Mouse (Mus musculus): ENCODE data around the gene Rnf150. TPM values are rescaled to one million over a fixed set of nuclear protein-coding genes. Genes with fewer than 3 reads are reported as not detected.
"Not testable (repeated sequence)": the region's sequence is repeated elsewhere in the genome, so short reads cannot be mapped to it uniquely, and the experiment has no call there.

The Rnf150 gene
- polyA plus RNA-seq, 1 experiment from 2014 or later: 1.6 TPM

DNA sequence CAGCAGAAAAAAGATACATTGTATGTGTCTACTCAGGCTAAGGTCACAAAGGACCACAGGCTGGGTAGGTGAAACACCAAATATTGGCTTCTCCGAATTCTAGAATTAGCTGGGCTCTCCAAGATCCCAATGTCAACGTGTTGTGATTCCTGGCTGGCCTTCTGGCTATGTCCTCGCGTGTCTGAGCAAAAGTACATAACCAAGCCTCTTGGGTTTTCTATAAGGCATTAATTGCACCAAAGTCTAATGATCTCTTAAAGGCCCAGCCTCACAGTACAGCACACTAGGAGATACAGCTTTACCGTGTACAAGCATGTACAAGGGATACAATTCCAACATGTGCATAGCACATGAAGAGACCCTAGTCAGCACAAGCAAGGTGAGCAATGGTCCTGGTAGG, 199.1 kb downstream of the Rnf150 start:
- ATAC-seq (ENCODE audit: insufficient read depth, low FRiP score, low read depth): no peak
- no peak overlapping the region for H3K4me2 ChIP-seq

DNA sequence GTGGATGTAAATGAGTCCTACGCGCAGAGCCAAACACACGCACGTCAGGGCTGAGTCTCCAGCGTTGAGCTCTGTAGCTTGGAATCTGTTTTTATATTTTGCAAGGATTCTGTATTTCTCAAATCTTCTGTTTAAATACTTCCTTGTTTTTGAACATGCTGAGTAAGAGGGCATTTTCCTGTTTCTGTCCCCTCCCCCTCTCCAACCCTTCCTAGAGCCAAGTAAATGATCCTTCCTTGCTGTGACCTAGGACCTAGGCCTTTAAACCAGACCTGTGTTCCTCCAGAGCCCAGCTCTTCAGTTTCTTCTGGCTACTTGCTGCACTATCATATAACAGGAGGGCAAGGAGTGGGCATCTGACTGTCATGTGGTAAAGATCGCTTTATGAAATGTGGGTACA, 200.9 kb downstream of the Rnf150 start:
- no peak overlapping the region for H3K27ac ChIP-seq
- no peaks in the 10 kb centered on the region for H3K27me3 ChIP-seq (replicated peaks)
- H3K4me1 ChIP-seq: no peaks in the 10 kb centered on the region
- H3K9me3 ChIP-seq: no peaks in the 10 kb centered on the region
- WGBS: 86% methylated on average over 6 of the region's 6 CpGs
- H3K9ac ChIP-seq: no peak overlapping the region
- H3K4me3 ChIP-seq (replicated peaks): no peak overlapping the region
- no peak overlapping the region for H3K4me2 ChIP-seq
- ATAC-seq (ENCODE audit: insufficient read depth, low FRiP score, low read depth): no peak
- H3K36me3 ChIP-seq: no peaks in the 10 kb centered on the region

More for the DNA sequence above, 199.1 kb downstream of the Rnf150 start:
- WGBS: 84% methylated on average over 5 of the region's 5 CpGs
- H3K27me3 ChIP-seq (replicated peaks): no peaks in the 10 kb centered on the region
- no peak overlapping the region for H3K4me3 ChIP-seq (replicated peaks)
- no peaks in the 10 kb centered on the region for H3K36me3 ChIP-seq
- H3K27ac ChIP-seq: no peak overlapping the region
- no peaks in the 10 kb centered on the region for H3K9me3 ChIP-seq
- H3K4me1 ChIP-seq: no peaks in the 10 kb centered on the region
- H3K9ac ChIP-seq: no peak overlapping the region

DNA sequence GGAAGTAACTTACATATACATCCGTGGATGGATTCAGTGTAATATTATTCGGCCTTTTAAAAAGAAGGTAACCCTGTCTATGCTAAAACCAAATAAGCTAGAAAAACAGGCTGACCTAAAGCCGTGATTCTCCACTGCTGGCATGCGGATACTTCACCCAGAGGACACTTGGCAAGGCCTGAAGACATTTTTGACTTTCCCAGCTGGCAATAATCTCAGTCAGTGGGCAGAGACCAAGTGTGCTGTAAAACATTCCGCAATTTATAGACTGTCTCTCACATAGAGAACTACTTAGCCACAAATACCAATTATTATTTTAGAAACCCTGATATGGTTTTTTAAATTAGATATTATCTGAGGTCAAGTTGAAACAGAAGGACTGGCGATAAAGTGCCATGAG, 202.9 kb downstream of the Rnf150 start:
- no peak for ATAC-seq (ENCODE audit: insufficient read depth, low FRiP score, low read depth)
- H3K36me3 ChIP-seq: no peaks in the 10 kb centered on the region

DNA sequence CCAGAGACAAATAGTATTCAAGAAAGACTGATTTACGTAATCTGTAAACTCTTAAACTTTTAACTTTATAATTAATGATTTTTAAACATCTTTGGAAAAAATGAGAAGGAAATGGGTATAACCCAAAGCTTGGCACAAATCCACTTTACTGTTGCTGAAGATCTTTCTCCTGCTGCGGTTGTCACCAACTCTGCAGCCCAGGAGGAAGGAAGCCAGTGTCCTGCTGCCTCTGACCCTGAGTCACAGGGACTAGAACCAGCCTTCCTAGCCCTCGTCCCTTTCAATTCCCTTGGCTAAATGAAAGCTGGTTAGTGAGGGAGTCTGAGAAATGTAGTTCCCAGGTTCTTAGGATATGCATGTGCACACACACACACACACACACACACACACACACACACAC, 203.7 kb downstream of the Rnf150 start:
- H3K36me3 ChIP-seq: no peaks in the 10 kb centered on the region
- ATAC-seq (ENCODE audit: insufficient read depth, low FRiP score, low read depth): no peak
- 69% methylated on average over 3 of the region's 3 CpGs for WGBS
- H3K4me2 ChIP-seq: no peak overlapping the region
- no peak overlapping the region for H3K27ac ChIP-seq
- no peaks in the 10 kb centered on the region for H3K27me3 ChIP-seq (replicated peaks)
- H3K4me3 ChIP-seq (replicated peaks): no peak overlapping the region
- H3K4me1 ChIP-seq: no peaks in the 10 kb centered on the region
- no peaks in the 10 kb centered on the region for H3K9me3 ChIP-seq
- no peak overlapping the region for H3K9ac ChIP-seq

More for the DNA sequence above, 202.9 kb downstream of the Rnf150 start:
- no peak overlapping the region for H3K4me3 ChIP-seq (replicated peaks)
- 84% methylated on average over 6 of the region's 6 CpGs for WGBS
- H3K4me1 ChIP-seq: no peaks in the 10 kb centered on the region
- H3K27me3 ChIP-seq (replicated peaks): no peaks in the 10 kb centered on the region
- no peak overlapping the region for H3K9ac ChIP-seq
- no peak overlapping the region for H3K27ac ChIP-seq
- H3K9me3 ChIP-seq: no peaks in the 10 kb centered on the region
- H3K4me2 ChIP-seq: no peak overlapping the region

DNA sequence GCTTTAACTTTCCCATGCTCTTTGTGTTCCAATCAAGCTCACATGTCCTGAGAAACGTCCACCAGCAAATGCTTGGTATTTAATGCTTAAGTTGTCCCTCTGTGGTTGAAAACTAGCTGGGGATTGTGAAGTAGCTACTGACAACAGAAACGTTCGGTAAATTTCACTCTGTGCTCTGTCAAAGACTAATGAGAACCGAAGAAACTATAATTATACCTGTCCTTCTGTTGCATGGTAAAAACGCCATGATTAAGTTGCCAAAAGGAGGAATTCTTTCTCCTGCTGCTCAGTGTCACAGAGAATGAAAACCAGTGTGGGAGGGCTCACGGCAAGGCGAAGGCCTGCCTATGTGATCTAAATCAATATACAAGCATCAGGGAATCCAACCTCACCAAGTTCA, 204.8 kb downstream of the Rnf150 start:
- WGBS: 79% methylated on average over 7 of the region's 7 CpGs
- Histone ChIP-seq H3K9ac (no peak overlapping the region), H3K27ac (no peak overlapping the region), H3K27me3 (replicated peaks) (no peaks in the 10 kb centered on the region), H3K9me3 (no peaks in the 10 kb centered on the region), H3K36me3 (no peaks in the 10 kb centered on the region), H3K4me3 (replicated peaks) (no peak overlapping the region), H3K4me2 (no peak overlapping the region), H3K4me1 (no peaks in the 10 kb centered on the region)
- no peak for ATAC-seq (ENCODE audit: insufficient read depth, low FRiP score, low read depth)

DNA sequence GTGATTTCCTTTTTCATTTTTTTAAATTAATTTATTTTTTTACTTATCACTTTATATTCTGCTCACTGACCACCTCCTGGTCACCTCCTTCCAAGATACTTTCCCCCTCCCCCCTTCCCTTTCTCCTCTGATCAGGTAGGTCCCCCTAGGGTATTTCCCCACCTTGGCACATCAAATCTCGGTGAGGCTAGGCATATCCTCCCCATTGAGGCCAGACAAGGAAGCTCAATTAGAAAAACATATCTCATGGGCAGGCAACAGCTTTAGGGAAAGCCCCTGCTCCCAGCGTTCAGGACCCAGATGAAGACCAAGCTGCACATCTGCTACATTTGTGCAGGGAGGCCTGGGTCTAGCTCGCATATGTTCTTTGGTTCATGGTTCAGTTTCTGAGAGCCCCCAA, 211.1 kb downstream of the Rnf150 start:
- no peak overlapping the region for H3K4me2 ChIP-seq
- ATAC-seq (ENCODE audit: insufficient read depth, low FRiP score, low read depth): no peak
- H3K4me1 ChIP-seq: no peaks in the 10 kb centered on the region
- no peak overlapping the region for H3K9ac ChIP-seq
- no peak overlapping the region for H3K4me3 ChIP-seq (replicated peaks)
- 81% methylated on average over 3 of the region's 3 CpGs for WGBS
- no peaks in the 10 kb centered on the region for H3K27me3 ChIP-seq (replicated peaks)
- H3K36me3 ChIP-seq: no peaks in the 10 kb centered on the region
- H3K27ac ChIP-seq: no peak overlapping the region
- H3K9me3 ChIP-seq: no peaks in the 10 kb centered on the region

DNA sequence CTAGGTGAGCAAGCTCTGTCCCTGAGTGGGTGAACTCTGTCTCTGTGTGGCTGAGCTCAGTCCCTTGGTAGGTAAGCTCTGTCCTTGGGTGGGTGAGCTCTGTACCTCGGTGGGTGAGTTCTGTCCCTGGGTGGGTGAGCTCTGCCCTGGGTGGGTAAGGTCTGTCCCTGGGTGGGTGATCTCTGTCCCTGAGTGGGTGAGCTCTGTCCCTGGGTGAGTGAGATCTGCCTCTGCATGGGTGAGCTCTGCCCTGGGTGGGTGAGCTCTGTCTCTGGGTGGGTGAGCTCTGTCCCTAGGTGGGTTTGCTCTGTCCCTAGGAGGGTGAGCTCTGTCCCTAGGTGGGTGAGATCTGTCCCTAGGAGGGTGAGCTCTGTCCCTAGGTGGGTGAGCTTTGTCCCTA, 213.5 kb downstream of the Rnf150 start:
- no peaks in the 10 kb centered on the region for H3K9me3 ChIP-seq
- H3K27ac ChIP-seq: no peak overlapping the region
- H3K4me1 ChIP-seq: no peaks in the 10 kb centered on the region
- no peak overlapping the region for H3K9ac ChIP-seq
- no peak overlapping the region for H3K4me2 ChIP-seq
- WGBS: 82% methylated on average over 1 of the region's 1 CpGs
- H3K4me3 ChIP-seq (replicated peaks): no peak overlapping the region
- H3K36me3 ChIP-seq: no peaks in the 10 kb centered on the region
- ATAC-seq (ENCODE audit: insufficient read depth, low FRiP score, low read depth): no peak
- no peaks in the 10 kb centered on the region for H3K27me3 ChIP-seq (replicated peaks)

DNA sequence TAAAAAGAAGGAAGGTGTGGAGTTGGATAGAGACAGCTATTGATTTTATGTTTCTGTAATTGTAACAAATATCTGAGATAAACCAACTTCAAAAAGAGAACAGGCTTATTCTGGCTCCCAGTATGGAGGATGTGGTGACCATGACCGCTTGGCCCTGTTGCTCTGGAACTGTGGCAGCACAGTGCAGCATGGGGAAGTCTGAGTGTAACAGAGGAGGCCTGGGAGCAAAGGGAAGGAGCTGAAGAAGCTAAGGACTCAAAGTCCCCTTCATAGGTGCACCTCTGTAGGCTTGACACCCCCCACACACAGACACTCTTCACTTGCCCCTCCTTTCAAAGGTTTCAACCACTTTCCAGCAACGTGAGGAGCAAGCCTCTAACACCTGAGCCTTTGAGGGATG, 214.2 kb downstream of the Rnf150 start:
- no peak for ATAC-seq (ENCODE audit: insufficient read depth, low FRiP score, low read depth)
- H3K9me3 ChIP-seq: no peaks in the 10 kb centered on the region

DNA sequence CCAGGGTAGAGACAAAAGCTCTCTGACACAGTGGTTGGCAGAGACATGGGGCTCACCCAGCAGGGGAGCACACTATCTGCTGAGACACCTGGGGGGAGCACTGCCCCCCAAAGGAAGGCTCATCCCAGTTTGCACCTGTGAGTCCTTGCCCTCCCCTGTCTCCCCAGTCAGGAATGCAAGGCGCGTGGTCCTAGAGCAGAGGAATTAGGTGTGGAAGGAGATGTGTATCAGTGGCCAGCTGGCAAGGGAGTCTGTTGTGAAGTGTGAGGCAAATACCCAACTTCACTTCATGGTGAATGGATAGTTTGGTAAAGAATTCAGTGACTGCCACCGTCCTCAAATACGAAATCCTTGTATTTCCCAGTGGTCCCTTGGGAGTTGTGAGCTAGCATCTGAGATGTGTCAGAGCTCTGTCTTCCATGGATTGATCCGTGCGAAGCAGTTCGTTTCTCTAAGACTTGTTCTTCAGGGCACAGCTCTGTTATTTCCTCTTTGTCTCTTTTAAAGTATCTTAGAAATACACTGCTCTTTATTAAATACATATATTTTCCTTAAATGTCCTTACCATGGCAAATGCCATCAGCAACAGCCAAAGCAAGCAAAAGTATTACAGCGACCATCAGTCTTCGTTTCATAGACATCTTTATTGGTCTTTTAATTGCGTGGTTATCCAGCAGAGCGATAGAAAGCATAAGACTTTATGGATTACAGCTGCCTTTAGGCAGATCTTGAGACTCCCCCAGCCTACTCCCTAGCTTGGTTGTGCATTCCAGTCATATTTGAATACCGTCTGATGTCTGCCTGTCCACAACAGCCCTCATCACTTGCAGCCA, 215.8 kb downstream of the Rnf150 start:
- no peaks in the 10 kb centered on the region for H3K9me3 ChIP-seq
- no peak overlapping the region for H3K27ac ChIP-seq
- H3K4me2 ChIP-seq: no peak overlapping the region
- ATAC-seq (ENCODE audit: insufficient read depth, low FRiP score, low read depth): no peak
- no peak overlapping the region for H3K4me3 ChIP-seq (replicated peaks)
- H3K4me1 ChIP-seq: no peaks in the 10 kb centered on the region
- no peaks in the 10 kb centered on the region for H3K27me3 ChIP-seq (replicated peaks)
- no peaks in the 10 kb centered on the region for H3K36me3 ChIP-seq
- 66% methylated on average over 12 of the region's 12 CpGs for WGBS
- no peak overlapping the region for H3K9ac ChIP-seq

More for the DNA sequence above, 214.2 kb downstream of the Rnf150 start:
- Histone ChIP-seq H3K27me3 (replicated peaks) (no peaks in the 10 kb centered on the region), H3K4me1 (no peaks in the 10 kb centered on the region), H3K27ac (no peak overlapping the region), H3K36me3 (no peaks in the 10 kb centered on the region), H3K9ac (no peak overlapping the region), H3K4me3 (replicated peaks) (no peak overlapping the region), H3K4me2 (no peak overlapping the region)
- 55% methylated on average over 2 of the region's 2 CpGs for WGBS

DNA sequence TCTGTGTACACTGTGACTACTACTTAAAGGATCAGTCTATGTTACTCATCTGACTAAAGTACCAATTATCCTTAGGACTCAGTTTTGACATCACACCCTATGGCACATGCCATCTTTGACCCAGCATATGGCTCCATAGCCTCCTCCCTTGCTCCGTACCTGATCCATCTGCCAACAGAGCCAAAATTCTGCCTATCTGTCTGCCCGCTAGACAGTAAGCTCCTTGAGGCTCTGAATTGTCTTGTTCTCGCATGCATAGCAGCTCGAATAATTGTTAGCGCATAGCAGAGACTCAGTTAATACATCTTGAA, 216.3 kb downstream of the Rnf150 start:
- Histone ChIP-seq H3K4me1 (no peaks in the 10 kb centered on the region), H3K4me3 (replicated peaks) (no peak overlapping the region), H3K27ac (no peak overlapping the region), H3K27me3 (replicated peaks) (no peaks in the 10 kb centered on the region), H3K4me2 (no peak overlapping the region), H3K9me3 (no peaks in the 10 kb centered on the region), H3K9ac (no peak overlapping the region), H3K36me3 (no peaks in the 10 kb centered on the region)
- WGBS: 91% methylated on average over 5 of the region's 5 CpGs
- no peak for ATAC-seq (ENCODE audit: insufficient read depth, low FRiP score, low read depth)

DNA sequence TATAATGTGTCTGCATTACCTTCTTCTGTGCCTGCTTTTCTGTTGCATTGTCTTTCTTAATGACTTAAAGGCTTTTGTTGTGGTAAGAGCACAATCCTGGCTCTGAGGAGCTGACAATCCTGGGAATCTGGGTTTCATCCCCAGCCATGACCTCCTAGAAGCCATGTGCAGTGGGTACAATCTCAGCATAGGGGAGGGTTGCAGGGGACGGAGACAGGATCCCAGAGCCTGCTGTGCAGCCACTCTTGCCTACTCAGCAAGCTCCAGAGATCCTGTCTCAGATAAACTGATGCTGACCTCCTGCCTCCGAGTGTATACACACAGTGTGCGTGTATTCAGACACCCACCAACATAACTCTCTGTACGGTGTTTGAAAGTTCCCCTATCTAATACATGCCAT, 218.1 kb downstream of the Rnf150 start:
- no peaks in the 10 kb centered on the region for H3K9me3 ChIP-seq
- no peaks in the 10 kb centered on the region for H3K27me3 ChIP-seq (replicated peaks)
- no peaks in the 10 kb centered on the region for H3K4me1 ChIP-seq
- no peak for ATAC-seq (ENCODE audit: insufficient read depth, low FRiP score, low read depth)
- no peak overlapping the region for H3K4me3 ChIP-seq (replicated peaks)
- H3K27ac ChIP-seq: no peak overlapping the region
- no peak overlapping the region for H3K4me2 ChIP-seq
- H3K9ac ChIP-seq: no peak overlapping the region
- WGBS: 36% methylated on average over 4 of the region's 4 CpGs
- H3K36me3 ChIP-seq: no peaks in the 10 kb centered on the region

DNA sequence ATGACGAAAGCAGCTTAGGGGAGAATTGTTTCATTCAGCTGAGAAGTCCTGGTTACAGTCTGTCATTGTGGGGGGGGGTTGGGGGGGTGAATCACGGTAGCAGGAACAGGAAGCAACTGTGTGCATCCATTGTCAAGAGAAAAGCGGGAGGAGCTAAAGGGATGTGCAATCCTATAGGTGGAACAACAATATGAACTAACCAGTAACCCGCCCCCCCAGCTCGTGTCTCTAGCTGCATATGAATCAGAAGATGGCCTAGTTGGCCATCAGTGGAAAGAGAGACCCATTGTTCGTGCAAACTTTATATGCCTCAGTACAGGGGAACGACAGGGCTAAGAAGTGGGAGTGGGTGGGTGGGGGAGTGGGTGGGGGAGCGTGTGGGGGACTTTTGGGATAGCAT, 218.7 kb downstream of the Rnf150 start:
- H3K9ac ChIP-seq; ATAC-seq (ENCODE audit: insufficient read depth, low FRiP score, low read depth); H3K4me3 ChIP-seq (replicated peaks); H3K36me3 ChIP-seq; H3K27me3 ChIP-seq (replicated peaks); H3K4me2 ChIP-seq; H3K9me3 ChIP-seq; H3K27ac ChIP-seq; H3K4me1 ChIP-seq: not testable (repeated sequence)
- 79% methylated on average over 8 of the region's 8 CpGs for WGBS

DNA sequence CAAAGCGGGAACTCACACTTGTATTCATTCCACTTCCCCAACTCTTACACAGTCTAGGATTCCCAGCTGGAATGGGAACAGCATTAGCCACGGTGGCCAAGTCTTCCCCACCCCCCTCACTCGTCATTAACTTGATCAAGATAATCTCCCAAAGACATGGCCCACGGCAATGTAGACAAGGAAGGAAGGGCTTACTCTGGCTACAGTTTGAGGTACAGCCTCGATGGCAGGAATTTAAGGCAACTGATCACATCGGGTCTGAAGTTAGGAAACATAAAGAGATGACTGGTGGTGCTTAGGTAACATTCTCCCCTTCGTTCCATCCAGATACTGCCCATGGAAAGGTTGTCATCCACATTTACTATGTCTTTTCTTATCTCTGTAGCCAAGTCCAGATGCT, 219.1 kb downstream of the Rnf150 start:
- H3K36me3 ChIP-seq: no peaks in the 10 kb centered on the region
- H3K9ac ChIP-seq: no peak overlapping the region
- H3K9me3 ChIP-seq: no peaks in the 10 kb centered on the region
- no peaks in the 10 kb centered on the region for H3K27me3 ChIP-seq (replicated peaks)
- H3K27ac ChIP-seq: no peak overlapping the region
- H3K4me3 ChIP-seq (replicated peaks): no peak overlapping the region
- WGBS: 75% methylated on average over 7 of the region's 7 CpGs
- ATAC-seq (ENCODE audit: insufficient read depth, low FRiP score, low read depth): no peak
- no peaks in the 10 kb centered on the region for H3K4me1 ChIP-seq
- H3K4me2 ChIP-seq: no peak overlapping the region
